Mouse (Mus musculus): Measurements from ENCODE around the gene Snx3. TPM values are rescaled to one million over a fixed set of nuclear protein-coding genes. Genes with fewer than 3 reads are reported as not detected.

Snx3 gene
- total RNA-seq, 2 experiments from 2014 or later: 171 to 175 TPM

DNA sequence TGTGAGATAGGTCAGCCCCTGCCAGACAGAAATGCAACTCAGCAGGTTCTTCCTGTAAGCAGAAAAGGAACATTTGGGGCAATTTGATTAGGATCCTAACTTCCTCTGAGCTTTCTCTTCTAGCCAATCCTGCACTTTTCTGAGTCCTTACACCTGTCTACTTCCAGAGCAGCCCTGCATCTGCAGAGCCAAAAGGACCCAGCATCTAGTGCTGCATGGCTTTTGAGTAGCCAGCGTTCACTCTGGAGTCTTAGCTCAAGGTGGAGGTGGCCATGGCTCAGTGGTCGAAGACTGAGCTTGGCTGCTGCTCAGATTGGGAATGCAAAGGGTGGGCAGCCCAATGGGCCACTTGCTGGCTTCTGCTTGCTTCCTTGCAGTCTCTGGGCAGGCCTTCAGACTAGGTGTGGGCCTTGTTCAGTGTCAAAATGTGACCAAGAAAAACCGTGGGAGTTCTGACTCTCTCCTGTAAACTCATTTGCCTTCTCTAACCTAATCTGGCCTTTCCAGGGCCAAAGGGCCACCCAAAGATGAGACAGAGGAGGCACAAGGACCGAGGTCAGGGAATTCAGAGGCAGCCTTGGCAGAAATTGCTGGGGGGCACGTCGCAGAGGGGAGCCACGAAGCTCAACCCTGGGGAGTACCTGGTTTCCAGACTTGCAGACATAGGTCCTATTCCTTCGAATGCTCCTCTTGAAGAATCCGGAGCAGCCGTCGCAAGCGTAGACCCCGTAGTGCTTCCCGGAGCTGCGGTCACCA, 75.9 kb downstream of the Snx3 start:
- DNase-seq (ENCODE audit: low spot score): no peak

DNA sequence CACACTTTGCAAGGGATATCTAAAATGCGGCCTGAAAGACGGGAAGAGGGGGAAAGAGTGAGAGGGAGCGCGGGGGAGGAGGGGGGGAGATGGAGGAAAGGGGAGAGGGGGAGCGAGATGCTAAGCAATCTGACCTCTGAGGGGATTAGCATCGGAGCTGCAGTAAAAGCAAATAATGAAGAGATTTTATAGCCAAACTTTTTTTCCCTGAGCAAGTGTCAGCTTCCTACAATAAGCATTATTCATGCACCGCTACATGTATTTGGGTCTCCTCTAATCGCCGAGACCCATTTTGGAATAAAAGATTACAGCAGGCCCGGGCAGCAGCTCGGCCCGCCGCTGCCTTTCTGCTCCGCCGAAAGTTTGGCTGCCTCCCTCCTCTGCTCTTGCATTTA, 76.4 kb downstream of the Snx3 start:
- no peak for DNase-seq (ENCODE audit: low spot score)

- no peak for DNase-seq (ENCODE audit: low spot score)
These were observed 77.1 kb downstream of the Snx3 start for GRCm38 (mm10) chr10:42578698-42579474.

GRCm38 (mm10) chr10:42579475-42580130, 77.8 kb downstream of the Snx3 start:
- no peak for DNase-seq (ENCODE audit: low spot score)

DNA sequence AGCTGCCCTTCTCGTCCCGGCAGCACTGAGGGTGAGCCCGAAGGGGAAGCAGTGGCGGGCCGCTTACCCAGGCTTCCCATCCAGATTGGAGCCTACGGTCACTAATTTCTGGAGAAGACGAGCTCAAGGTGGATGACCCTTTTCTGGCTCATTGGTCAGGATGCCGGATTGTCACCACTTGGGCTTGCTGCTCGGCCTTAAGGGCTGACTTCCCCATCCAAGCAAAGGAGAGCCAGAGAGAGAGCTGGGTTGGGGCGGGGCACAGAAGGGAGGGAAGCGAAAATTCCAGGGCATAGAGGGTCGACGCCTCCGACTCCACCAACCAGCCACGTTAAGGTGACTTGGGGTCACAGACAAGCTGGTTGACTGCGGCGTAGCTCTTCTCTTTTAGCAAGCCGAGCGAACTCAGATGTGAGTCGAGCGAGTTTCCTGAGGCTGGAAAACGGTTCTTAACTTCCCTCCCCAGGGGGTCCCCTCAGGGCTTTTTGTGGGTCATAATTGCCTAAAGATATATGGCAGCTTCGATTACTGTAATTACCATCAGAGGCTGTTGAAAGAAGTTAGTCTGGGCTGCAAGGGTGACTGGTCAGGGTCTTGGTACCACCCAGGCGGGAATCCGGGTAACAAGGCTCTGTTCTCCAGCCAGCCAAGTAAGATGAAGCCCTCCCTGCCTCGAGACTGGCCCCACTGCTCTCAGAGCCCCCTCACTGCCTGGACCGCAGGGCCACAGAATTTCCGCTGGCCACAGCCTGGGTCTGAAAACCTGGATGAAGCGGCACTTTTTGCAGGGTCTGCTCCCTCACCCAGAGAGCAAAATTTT, 78.5 kb downstream of the Snx3 start:
- DNase-seq (ENCODE audit: low spot score): no peak

GRCm38 (mm10) chr10:42580951-42581277, 79.1 kb downstream of the Snx3 start:
- no peak for DNase-seq (ENCODE audit: low spot score)

- DNase-seq (ENCODE audit: low spot score): no peak
These were observed 80.1 kb downstream of the Snx3 start for GRCm38 (mm10) chr10:42581694-42582565.

GRCm38 (mm10) chr10:42582566-42583110, 80.8 kb downstream of the Snx3 start:
- no peak for DNase-seq (ENCODE audit: low spot score)

- no peak for DNase-seq (ENCODE audit: low spot score)
These were observed 81.5 kb downstream of the Snx3 start, which contains the start of the genes Nr2e1 and Ostm1 for GRCm38 (mm10) chr10:42583157-42583872. Nr2e1 (minus strand) TSS chr10:42583632. Ostm1 (plus strand) TSS chr10:42583822.

DNA sequence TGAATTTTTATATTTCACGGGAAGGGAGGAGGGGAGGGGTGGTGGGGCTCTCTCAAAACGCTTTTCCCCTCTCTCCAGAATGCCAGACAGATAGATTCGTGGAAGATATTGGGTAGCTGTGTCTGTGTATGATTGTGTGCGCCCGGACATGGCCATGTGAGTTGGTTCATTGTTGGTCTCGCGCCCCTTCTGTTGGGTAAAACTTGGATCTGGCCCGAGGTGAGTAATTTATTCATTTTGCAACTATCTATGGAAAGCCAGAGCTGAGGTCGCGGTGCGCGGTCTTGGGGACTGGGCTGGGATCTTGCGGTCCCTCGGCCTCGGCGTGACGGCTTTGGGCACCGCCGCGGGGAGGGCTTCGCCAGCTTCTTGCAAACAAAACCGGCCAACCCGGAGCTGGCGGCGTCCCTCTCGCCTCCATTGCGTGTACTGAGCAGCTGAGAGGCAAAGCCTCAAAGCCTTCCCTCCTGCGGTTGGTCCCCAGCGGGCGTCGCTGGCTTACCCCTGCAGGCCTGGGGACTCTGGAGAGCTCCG, 82.1 kb downstream of the Snx3 start:
- DNase-seq (ENCODE audit: low spot score): no peak

- no peak for DNase-seq (ENCODE audit: low spot score)
These were observed 82.7 kb downstream of the Snx3 start for GRCm38 (mm10) chr10:42584436-42584983.

Other genes with a start within 250 kb of the Snx3 start
- gene Foxo3, start 225.3 kb upstream of the Snx3 start, total RNA-seq (2021): 10 to 100 TPM; 23.3 to 29.8 TPM
- gene Afg1l, start 23.5 kb upstream of the Snx3 start, total RNA-seq (2021): 10 to 100 TPM in 1 of 2 experiments, 1 to 10 TPM in 1; 7.6 to 10.2 TPM
- gene Nr2e1, start 81.6 kb downstream of the Snx3 start, total RNA-seq (2021): not detected
- 10 to 100 TPM; 18.3 to 24.3 TPM for gene Ostm1, start 81.8 kb downstream of the Snx3 start, total RNA-seq (2021)